Mouse (Mus musculus) layer of hippocampus, adult 2 months (tissue): ENCODE data around the gene Ppid. TPM values are rescaled to one million over a fixed set of nuclear protein-coding genes. Genes with fewer than 3 reads are reported as not detected.
A peak's percentile ranks its signal among the peaks of the same experiment; 100 is the strongest.
"Not testable (repeated sequence)": the region's sequence is repeated elsewhere in the genome, so short reads cannot be mapped to it uniquely, and the experiment has no call there.

ENCODE experiments used
- DNase-seq, 2 experiments: peaks; one replicate each; pipeline ENCODE4 v3.0.0; 2022; ENCODE audit warnings: low spot score in 2 of 2
- H3K27ac ChIP-seq: fragments of 200-600 bp; 2 replicates; pipeline ENCODE4 v1.8.1; 2022
- H3K4me3 ChIP-seq: fragments of 200-600 bp; 2 replicates; pipeline ENCODE4 v1.8.1; 2022; ENCODE audit warnings: mild to moderate bottlenecking
- CTCF ChIP-seq: fragments of 200-600 bp; conservative IDR thresholded peaks from 2 replicates; pipeline ENCODE4 v1.8.1; 2022; ENCODE audit warnings: antibody characterized with exemption, mild to moderate bottlenecking, moderate library complexity
- total RNA-seq, 2 experiments: library from RNA; stranded (reverse); gene quantifications; 2 replicates each; pipeline ENCODE4 v1.2.3; 2021

Gene Ppid
- total RNA-seq, 2 experiments from 2014 or later, result 77.8 to 85.7 TPM

- no peak overlapping the region for H3K27ac ChIP-seq
- no peak overlapping the region for H3K4me3 ChIP-seq
- no peak for TF ChIP-seq CTCF
- no peak for DNase-seq
These were observed 29.1 kb upstream of the Ppid start for GRCm38 (mm10) chr3:79561784-79562715.

- TF ChIP-seq CTCF, result no peak
- no peak overlapping the region for H3K4me3 ChIP-seq
- no peak for DNase-seq
- H3K27ac ChIP-seq, result no peak overlapping the region
These were observed 27.6 kb upstream of the Ppid start for GRCm38 (mm10) chr3:79563511-79563910.

DNA sequence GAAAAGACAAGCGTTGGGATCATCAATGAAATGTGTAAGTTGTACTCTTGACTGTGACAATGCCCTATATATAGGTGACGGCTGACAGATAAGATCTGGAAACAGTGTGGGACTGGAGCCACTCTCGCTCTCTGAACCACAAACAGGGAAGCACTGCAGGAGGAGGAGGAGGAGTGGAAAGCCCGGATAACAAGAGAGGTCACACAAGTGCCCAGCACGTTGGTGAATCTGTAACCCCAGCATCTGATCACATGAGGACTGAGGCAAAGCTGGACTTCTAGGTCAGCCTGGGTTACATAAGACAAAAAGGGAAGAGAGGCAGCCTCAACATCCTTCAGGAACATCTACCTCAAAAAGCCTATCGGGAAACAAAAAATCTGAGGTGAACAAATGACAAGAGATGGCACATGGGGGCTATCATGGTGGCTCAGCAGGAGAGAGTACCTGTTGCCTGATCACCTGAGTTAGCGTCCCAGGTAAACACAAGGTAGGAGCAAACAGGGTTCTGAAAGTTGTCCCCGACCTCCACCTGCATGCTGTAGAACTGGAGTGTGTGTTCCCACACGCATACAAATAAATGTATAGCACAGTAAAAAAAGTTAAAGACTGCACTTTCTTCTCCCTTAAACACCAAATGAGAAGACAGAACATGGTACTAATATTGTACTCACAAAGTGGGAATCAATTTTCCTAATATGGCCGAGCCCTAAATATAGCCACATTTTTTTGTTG is 26.1 kb upstream of the Ppid start:
- Histone ChIP-seq H3K4me3 (no peak overlapping the region), H3K27ac (no peak overlapping the region)
- DNase-seq, result no peak
- TF ChIP-seq CTCF, result no peak

- TF ChIP-seq CTCF, result no peak
- peak in 1 of 2 experiments; percentile 24 for DNase-seq
- Histone ChIP-seq H3K4me3 (peak overlapping the region; percentile 62), H3K27ac (peak overlapping the region; percentile 78)
These were observed 24.1 kb upstream of the Ppid start for GRCm38 (mm10) chr3:79566716-79567691.

DNA sequence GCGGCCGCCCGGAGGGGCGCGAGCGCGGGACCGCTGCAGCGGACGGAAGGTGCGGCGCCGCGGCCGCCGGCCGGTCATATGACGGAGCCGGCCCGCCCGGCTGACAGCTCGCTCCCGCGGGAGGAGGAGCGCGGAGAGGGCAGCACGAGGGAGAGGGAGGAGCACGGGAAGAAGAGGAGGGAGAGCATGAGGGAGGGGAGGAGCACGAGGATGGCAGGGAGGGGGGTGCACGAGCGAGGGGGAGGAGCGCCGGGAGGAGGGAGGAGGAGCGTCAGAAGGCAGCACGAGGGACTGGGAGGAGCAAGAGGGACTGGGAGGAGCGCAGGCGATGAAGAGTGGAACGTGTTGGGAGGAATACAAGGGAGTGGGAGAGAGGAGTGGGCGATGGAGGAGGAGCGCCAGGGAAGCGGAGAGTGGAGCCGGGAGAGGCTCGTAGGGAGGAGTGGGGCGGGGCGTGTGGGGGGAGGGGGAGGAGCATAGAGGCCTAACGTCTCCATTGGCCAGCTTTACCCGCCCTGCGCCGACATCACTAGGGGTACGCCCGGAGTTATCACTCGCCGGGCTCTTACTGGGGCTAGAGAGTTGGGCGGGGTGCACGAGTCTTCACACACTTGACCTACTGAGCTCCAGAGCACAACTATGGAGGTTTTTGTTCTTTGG is 23.3 kb upstream of the Ppid start, which contains the start of gene Fnip2:
Fnip2 (minus strand) TSS at position 94 of the 660 bp plus-strand sequence.
- peak within 1 kb of the TSS; percentile 62 for H3K4me3 ChIP-seq
- peak; percentile 85 to 94 for DNase-seq
- H3K27ac ChIP-seq, result peak within 1 kb of the TSS; percentile 85
- TF ChIP-seq CTCF, result no peak

- DNase-seq, result no peak
- TF ChIP-seq CTCF, result no peak
- Histone ChIP-seq H3K4me3 (peak overlapping the region; percentile 62; the same call in 1 of the 2 replicates), H3K27ac (peak overlapping the region; percentile 85; the same call in 1 of the 2 replicates)
These were observed 22.4 kb upstream of the Ppid start for GRCm38 (mm10) chr3:79568629-79569350.

- Histone ChIP-seq H3K27ac (no peak overlapping the region), H3K4me3 (no peak overlapping the region)
- DNase-seq, result no peak
- no peak for TF ChIP-seq CTCF
These were observed 21.8 kb upstream of the Ppid start for GRCm38 (mm10) chr3:79569351-79569681.

GRCm38 (mm10) chr3:79572399-79572798 is 18.7 kb upstream of the Ppid start:
- Histone ChIP-seq H3K27ac (no peak overlapping the region), H3K4me3 (no peak overlapping the region)
- no peak for TF ChIP-seq CTCF
- no peak for DNase-seq

DNA sequence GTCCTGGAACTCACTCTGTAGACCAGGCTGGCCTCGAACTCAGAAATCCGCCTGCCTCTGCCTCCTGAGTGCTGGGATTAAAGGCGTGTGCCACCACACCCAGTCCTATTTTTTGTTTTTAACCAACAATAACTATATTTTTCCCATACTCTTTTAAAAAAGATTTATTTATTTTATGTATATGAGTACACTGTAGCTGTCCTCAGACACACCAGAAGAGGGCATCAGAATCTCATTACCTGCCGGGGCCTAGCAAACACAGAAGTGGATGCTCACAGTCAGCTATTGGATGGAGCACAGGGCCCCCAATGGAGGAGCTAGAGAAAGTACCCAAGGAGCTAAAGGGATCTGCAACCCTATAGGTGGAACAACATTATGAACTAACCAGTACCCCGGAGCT is 17.8 kb upstream of the Ppid start:
- not testable (repeated sequence) for DNase-seq, H3K4me3 ChIP-seq, H3K27ac ChIP-seq

DNA sequence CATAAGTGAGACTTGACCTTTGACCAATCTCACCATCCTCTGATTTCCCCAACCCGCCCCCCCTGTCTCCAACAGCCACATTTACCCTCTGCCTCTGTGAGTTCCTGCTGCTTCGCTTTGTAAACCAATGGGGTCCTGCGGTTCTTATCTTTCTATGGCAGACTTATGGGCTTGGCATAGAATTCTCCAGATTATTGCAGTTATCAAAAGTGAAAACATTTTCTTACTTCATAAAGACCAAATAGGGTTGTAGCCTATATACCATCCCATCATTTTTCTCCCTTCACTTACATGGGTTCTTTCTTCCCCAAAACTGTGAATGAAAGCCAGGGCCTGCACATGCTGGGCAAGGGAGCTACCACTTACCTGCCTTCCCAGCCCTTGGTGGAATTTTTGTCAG is 16.8 kb upstream of the Ppid start:
- H3K27ac ChIP-seq, result no peak overlapping the region
- no peak overlapping the region for H3K4me3 ChIP-seq
- no peak for DNase-seq
- no peak for TF ChIP-seq CTCF
